Mouse (Mus musculus): ENCODE data around the gene Cpvl. TPM values are rescaled to one million over a fixed set of nuclear protein-coding genes. Genes with fewer than 3 reads are reported as not detected.

Cpvl gene
- total and polyA plus RNA-seq, 2 experiments = not detected

DNA sequence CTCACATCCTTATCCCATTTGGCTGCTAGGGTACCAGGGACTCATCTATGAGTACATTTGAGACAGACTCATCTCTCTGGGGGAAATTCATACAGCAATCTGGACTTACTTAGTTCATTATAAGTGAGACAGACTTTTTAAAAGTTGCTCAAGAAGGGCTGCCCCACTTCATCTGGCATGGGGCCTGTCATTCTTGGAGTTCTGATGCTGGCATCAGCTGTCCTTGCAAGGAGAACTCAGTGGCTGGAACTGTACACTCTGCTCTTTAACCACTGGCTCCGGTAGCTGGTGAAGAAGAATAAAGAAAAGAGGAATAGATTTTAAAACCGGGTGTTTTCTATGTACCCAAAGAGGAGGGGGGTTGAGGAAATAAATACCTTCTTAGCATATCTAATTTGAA is 121.7 kb downstream of the Cpvl start:
- H3K9ac ChIP-seq (ENCODE audit: low read depth, low read length) = no peak overlapping the region
- no peak overlapping the region for H3K4me3 ChIP-seq (ENCODE audit: insufficient read depth, low read depth, low read length)
- 78% methylated on average over 2 of the region's 2 CpGs for WGBS
- no peak overlapping the region for H3K27ac ChIP-seq (replicated peaks; ENCODE audit: insufficient read depth, low read depth, low read length)
- no peaks in the 10 kb centered on the region for H3K36me3 ChIP-seq (ENCODE audit: control insufficient read depth, insufficient read depth, low read length)
- H3K79me2 ChIP-seq (ENCODE audit: control insufficient read depth, insufficient read depth, low read length) = no peaks in the 10 kb centered on the region
- DNase-seq (ENCODE audit: extremely low read depth, low read depth, low spot score) = no peak
- H3K27me3 ChIP-seq (ENCODE audit: control insufficient read depth, insufficient read depth, low read length) = no peaks in the 10 kb centered on the region
- no peak for TF ChIP-seq POLR2A (IDR thresholded peaks at IDR 0.05; ENCODE audit: extremely low read depth, insufficient read depth, low read length)
- no peak for TF ChIP-seq CTCF (IDR thresholded peaks at IDR 0.05; ENCODE audit: low read depth, low read length)
- H3K4me1 ChIP-seq (ENCODE audit: control insufficient read depth, insufficient read depth, low read length) = 0 out of 2 replicates have a peak, but pooled peaks cover 2% of the 10 kb centered on the region

- TF ChIP-seq CTCF (IDR thresholded peaks at IDR 0.05; ENCODE audit: low read depth, low read length) (no peak), POLR2A (IDR thresholded peaks at IDR 0.05; ENCODE audit: extremely low read depth, insufficient read depth, low read length) (no peak)
- H3K27ac ChIP-seq (replicated peaks; ENCODE audit: insufficient read depth, low read depth, low read length) = no peak overlapping the region
- no peaks in the 10 kb centered on the region for H3K36me3 ChIP-seq (ENCODE audit: control insufficient read depth, insufficient read depth, low read length)
- no peak overlapping the region for H3K9ac ChIP-seq (ENCODE audit: low read depth, low read length)
- WGBS = 89% methylated on average over 12 of the region's 12 CpGs
- no peaks in the 10 kb centered on the region for H3K79me2 ChIP-seq (ENCODE audit: control insufficient read depth, insufficient read depth, low read length)
- H3K4me3 ChIP-seq (ENCODE audit: insufficient read depth, low read depth, low read length) = no peak overlapping the region
- DNase-seq (ENCODE audit: extremely low read depth, low read depth, low spot score) = no peak
- H3K27me3 ChIP-seq (ENCODE audit: control insufficient read depth, insufficient read depth, low read length) = no peaks in the 10 kb centered on the region
- H3K4me1 ChIP-seq (ENCODE audit: control insufficient read depth, insufficient read depth, low read length) = 0 out of 2 replicates have a peak, but pooled peaks cover 2% of the 10 kb centered on the region
Measured at GRCm38 (mm10) chr6:53854971-53855856, 123.3 kb downstream of the Cpvl start.

GRCm38 (mm10) chr6:53854226-53854625 is 124.2 kb downstream of the Cpvl start:
- TF ChIP-seq POLR2A (IDR thresholded peaks at IDR 0.05; ENCODE audit: extremely low read depth, insufficient read depth, low read length) = no peak
- TF ChIP-seq CTCF (IDR thresholded peaks at IDR 0.05; ENCODE audit: low read depth, low read length) = no peak
- Histone ChIP-seq H3K9ac (ENCODE audit: low read depth, low read length) (no peak overlapping the region), H3K4me1 (ENCODE audit: control insufficient read depth, insufficient read depth, low read length) (0 out of 2 replicates have a peak, but pooled peaks cover 2% of the 10 kb centered on the region), H3K79me2 (ENCODE audit: control insufficient read depth, insufficient read depth, low read length) (no peaks in the 10 kb centered on the region), H3K4me3 (ENCODE audit: insufficient read depth, low read depth, low read length) (no peak overlapping the region), H3K27me3 (ENCODE audit: control insufficient read depth, insufficient read depth, low read length) (no peaks in the 10 kb centered on the region), H3K36me3 (ENCODE audit: control insufficient read depth, insufficient read depth, low read length) (no peaks in the 10 kb centered on the region), H3K27ac (replicated peaks; ENCODE audit: insufficient read depth, low read depth, low read length) (no peak overlapping the region)
- DNase-seq (ENCODE audit: extremely low read depth, low read depth, low spot score) = no peak
- 88% methylated on average over 2 of the region's 2 CpGs for WGBS

- H3K36me3 ChIP-seq (ENCODE audit: control insufficient read depth, insufficient read depth, low read length) = no peaks in the 10 kb centered on the region
- H3K9ac ChIP-seq (ENCODE audit: low read depth, low read length) = no peak overlapping the region
- 0 out of 2 replicates have a peak, but pooled peaks cover 2% of the 10 kb centered on the region for H3K4me1 ChIP-seq (ENCODE audit: control insufficient read depth, insufficient read depth, low read length)
- H3K27me3 ChIP-seq (ENCODE audit: control insufficient read depth, insufficient read depth, low read length) = no peaks in the 10 kb centered on the region
- H3K4me3 ChIP-seq (ENCODE audit: insufficient read depth, low read depth, low read length) = no peak overlapping the region
- H3K27ac ChIP-seq (replicated peaks; ENCODE audit: insufficient read depth, low read depth, low read length) = no peak overlapping the region
- H3K79me2 ChIP-seq (ENCODE audit: control insufficient read depth, insufficient read depth, low read length) = no peaks in the 10 kb centered on the region
- DNase-seq (ENCODE audit: extremely low read depth, low read depth, low spot score) = peak; percentile 37
- TF ChIP-seq POLR2A (IDR thresholded peaks at IDR 0.05; ENCODE audit: extremely low read depth, insufficient read depth, low read length) (no peak), CTCF (IDR thresholded peaks at IDR 0.05; ENCODE audit: low read depth, low read length) (no peak)
- WGBS = 15% methylated on average over 3 of the region's 3 CpGs
Measured at GRCm38 (mm10) chr6:53853546-53853945, 124.9 kb downstream of the Cpvl start.

- no peak overlapping the region for H3K27ac ChIP-seq (replicated peaks; ENCODE audit: insufficient read depth, low read depth, low read length)
- WGBS = 94% methylated on average over 17 of the region's 17 CpGs
- H3K4me1 ChIP-seq (ENCODE audit: control insufficient read depth, insufficient read depth, low read length) = no peaks in the 10 kb centered on the region
- H3K4me3 ChIP-seq (ENCODE audit: insufficient read depth, low read depth, low read length) = no peak overlapping the region
- H3K79me2 ChIP-seq (ENCODE audit: control insufficient read depth, insufficient read depth, low read length) = no peaks in the 10 kb centered on the region
- H3K9ac ChIP-seq (ENCODE audit: low read depth, low read length) = no peak overlapping the region
- no peaks in the 10 kb centered on the region for H3K36me3 ChIP-seq (ENCODE audit: control insufficient read depth, insufficient read depth, low read length)
- TF ChIP-seq POLR2A (IDR thresholded peaks at IDR 0.05; ENCODE audit: extremely low read depth, insufficient read depth, low read length) (no peak), CTCF (IDR thresholded peaks at IDR 0.05; ENCODE audit: low read depth, low read length) (no peak)
- no peaks in the 10 kb centered on the region for H3K27me3 ChIP-seq (ENCODE audit: control insufficient read depth, insufficient read depth, low read length)
- no peak for DNase-seq (ENCODE audit: extremely low read depth, low read depth, low spot score)
Measured at GRCm38 (mm10) chr6:53844626-53845025, 133.8 kb downstream of the Cpvl start.

DNA sequence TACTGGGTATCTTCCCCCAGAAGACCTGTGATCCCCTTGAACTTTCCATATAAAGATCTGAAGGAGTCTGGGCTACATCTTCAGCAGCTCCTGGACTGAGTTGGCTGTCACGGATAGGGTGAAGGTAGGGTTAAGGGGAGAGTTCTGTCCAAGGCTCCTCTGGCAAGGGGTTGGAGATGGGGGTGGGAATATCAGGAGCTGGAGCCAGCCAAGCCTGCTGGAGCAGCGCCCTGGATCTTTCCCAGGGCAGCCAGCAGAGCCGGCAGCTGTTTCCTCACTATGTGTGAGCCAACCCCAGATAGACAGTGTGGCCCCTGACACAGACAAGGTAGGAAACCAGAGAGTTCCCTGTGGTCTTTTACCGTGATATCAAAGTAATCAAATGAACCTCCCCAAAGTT is 153.3 kb downstream of the Cpvl start:
- TF ChIP-seq CTCF (IDR thresholded peaks at IDR 0.05; ENCODE audit: low read depth, low read length) (no peak), POLR2A (IDR thresholded peaks at IDR 0.05; ENCODE audit: extremely low read depth, insufficient read depth, low read length) (no peak)
- H3K4me1 ChIP-seq (ENCODE audit: control insufficient read depth, insufficient read depth, low read length) = no peaks in the 10 kb centered on the region
- H3K36me3 ChIP-seq (ENCODE audit: control insufficient read depth, insufficient read depth, low read length) = no peaks in the 10 kb centered on the region
- no peaks in the 10 kb centered on the region for H3K79me2 ChIP-seq (ENCODE audit: control insufficient read depth, insufficient read depth, low read length)
- no peak overlapping the region for H3K9ac ChIP-seq (ENCODE audit: low read depth, low read length)
- no peak overlapping the region for H3K27ac ChIP-seq (replicated peaks; ENCODE audit: insufficient read depth, low read depth, low read length)
- H3K4me3 ChIP-seq (ENCODE audit: insufficient read depth, low read depth, low read length) = no peak overlapping the region
- peaks cover 7% of the 10 kb centered on the region for H3K27me3 ChIP-seq (ENCODE audit: control insufficient read depth, insufficient read depth, low read length)
- 49% methylated on average over 4 of the region's 4 CpGs for WGBS
- no peak for DNase-seq (ENCODE audit: extremely low read depth, low read depth, low spot score)

Other genes starting within 250 kb of the Cpvl start
- gene Tril, start 157.8 kb downstream of the Cpvl start, total RNA-seq (2014; rRNA removed) = 0.18 and 0.27 TPM in 2 replicates
- gene Tril, start 157.8 kb downstream of the Cpvl start, polyA plus RNA-seq (2012; rRNA removed) = 0.17 and 0.29 TPM in 2 replicates
- 36.2 and 46.2 TPM in 2 replicates for gene Chn2, start 60.9 kb upstream of the Cpvl start, total RNA-seq (2014; rRNA removed)
- 35.6 and 37.3 TPM in 2 replicates for gene Chn2, start 60.9 kb upstream of the Cpvl start, polyA plus RNA-seq (2012; rRNA removed)